Mouse (Mus musculus): Measurements from ENCODE around the gene Mmel1.
A peak's percentile ranks its signal among the peaks of the same experiment; 100 is the strongest.

DNA sequence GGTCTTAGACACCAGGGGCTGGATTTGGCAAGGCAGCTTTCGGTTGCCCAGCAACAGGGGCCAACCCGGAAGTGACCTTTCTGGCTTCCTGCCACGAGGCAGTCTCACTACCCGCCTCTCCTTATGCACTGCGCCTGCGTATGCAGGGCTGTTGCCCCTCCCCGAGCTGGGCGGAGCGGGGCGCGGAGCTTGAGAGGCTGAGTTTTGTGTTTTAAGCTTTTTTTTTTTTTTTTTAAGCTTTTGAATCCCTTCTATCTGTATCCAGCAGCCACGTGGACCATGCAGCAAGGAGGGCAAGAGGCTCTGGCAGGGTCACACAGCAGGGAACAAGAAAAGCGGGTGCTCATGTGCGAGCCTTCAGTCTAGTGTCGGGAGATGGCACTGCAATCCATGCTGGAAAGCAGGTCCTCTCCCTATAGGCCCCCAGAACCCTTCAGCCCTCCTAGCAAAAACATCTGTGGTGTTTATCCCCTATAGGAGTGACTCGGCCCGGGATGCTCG, 5.1 kb upstream of the Mmel1 start:
- peak; percentile 3 for TF ChIP-seq CTCF (IDR thresholded peaks at IDR 0.05; ENCODE audit: low read depth, low read length)
- peak; percentile 59 for TF ChIP-seq POLR2A (IDR thresholded peaks at IDR 0.05; ENCODE audit: insufficient read depth, low read length)
- no peak; the same call in 1 of the 2 replicates for TF ChIP-seq EP300 (IDR thresholded peaks at IDR 0.05; ENCODE audit: insufficient read depth, low read depth, low read length)

Data from ES-Bruce4 (cell line).